ENCODE assay signal across 8 mouse cellular contexts in genomic region chr5:137502667-137503110, GRCm38 (mm10). TPM values are rescaled to one million over a fixed set of nuclear protein-coding genes. Genes with fewer than 3 reads are reported as not detected.
DNase-seq lines count a peak whose midpoint lies in the region; ATAC-seq lines count a peak whose summit lies in the region.

No protein-coding gene starts in this region.

- no peaks in the 10 kb centered on the region for H3K27me3 ChIP-seq in embryonic facial prominence, embryonic 15.5 days
- no peaks in the 10 kb centered on the region for H3K27me3 ChIP-seq in stomach, embryonic 15.5 days (replicated peaks)

- peak overlapping the region; percentile 62 for H3K9ac ChIP-seq in embryonic facial prominence, embryonic 15.5 days
- H3K9ac ChIP-seq in stomach, embryonic 15.5 days, result peak overlapping the region; percentile 58

- under 1% methylated on average over 27 of the region's 30 CpGs for whole genome bisulfite sequencing in embryonic facial prominence, embryonic 15.5 days
- WGBS in stomach, embryonic 15.5 days, result 0% methylated on average over 30 of the region's 30 CpGs

- intact Hi-C loops in heart, postnatal 25 days (cut with DNase I), result loop anchor here (2.0 to 10.0 kb wide), 4 partner anchors 28 to 210 kb away; partner anchors contain the start of genes Mospd3, Slc12a9 and Ufsp1
- intact Hi-C loops in heart, postnatal 14 days (cut with DNase I), result loop anchor here (5.0 kb wide), 1 partner anchor 210 kb away; the partner anchor contains the start of gene Ufsp1
- intact Hi-C loops in left cerebral cortex, postnatal 4 days (cut with DNase I), result no loop called here

- H3K4me1 ChIP-seq in embryonic facial prominence, embryonic 15.5 days, result peaks cover 11% of the 10 kb centered on the region; the same call in 1 of the 2 replicates
- peaks cover 15% of the 10 kb centered on the region for H3K4me1 ChIP-seq in stomach, embryonic 15.5 days

- H3K27ac ChIP-seq in embryonic facial prominence, embryonic 15.5 days (replicated peaks), result peak overlapping the region; percentile 99
- peak overlapping the region; percentile 90 for H3K27ac ChIP-seq in stomach, embryonic 15.5 days

- DNase-seq in heart, adult 8-10 months (ENCODE audit: low spot score), result peak; percentile 77
- DNase-seq in heart, postnatal 25 days (ENCODE audit: low spot score), result no peak
- DNase-seq in heart, postnatal 14 days, result peak; percentile 83 to 87
- DNase-seq in left cerebral cortex, postnatal 4 days, result peak; percentile 94
- peak; percentile 87 for DNase-seq in mesoderm, embryonic 11.5 days (ENCODE audit: low read depth, low spot score)

- H3K4me3 ChIP-seq in embryonic facial prominence, embryonic 15.5 days (replicated peaks), result peak overlapping the region; percentile 83
- H3K4me3 ChIP-seq in stomach, embryonic 15.5 days (replicated peaks), result peak overlapping the region; percentile 67

- ATAC-seq in activated CD4-positive, CD25-positive, alpha-beta regulatory T cell, adult 4 months, result peak; percentile 49
- ATAC-seq in embryonic facial prominence, embryonic 15.5 days (ENCODE audit: insufficient number of reproducible peaks, low FRiP score, low TSS enrichment, low read depth), result peak; percentile 86
- peak; percentile 82 for ATAC-seq in stomach, embryonic 15.5 days (ENCODE audit: insufficient read depth, low FRiP score, low read depth)

- H3K9me3 ChIP-seq in embryonic facial prominence, embryonic 15.5 days (replicated peaks), result no peaks in the 10 kb centered on the region
- no peaks in the 10 kb centered on the region for H3K9me3 ChIP-seq in stomach, embryonic 15.5 days

- peak overlapping the region; percentile 84 for H3K4me2 ChIP-seq in embryonic facial prominence, embryonic 15.5 days (replicated peaks)
- H3K4me2 ChIP-seq in stomach, embryonic 15.5 days, result peak overlapping the region; percentile 77

- peaks cover 7% of the 10 kb centered on the region; the same call in 1 of the 2 replicates for H3K36me3 ChIP-seq in embryonic facial prominence, embryonic 15.5 days
- H3K36me3 ChIP-seq in stomach, embryonic 15.5 days, result peaks cover 6% of the 10 kb centered on the region; the same call in 1 of the 2 replicates

RNA-seq across cellular contexts. Expression of gene Pop7, which starts 0.4 kb away (rescaled TPM):
- total RNA-seq in heart, adult 8-10 months (2022), result 10 to 100 TPM; 15.0 to 18.3 (median 16.2) TPM
- total RNA-seq in heart, postnatal 25 days (2021), result 10 to 100 TPM; 14.8 to 15.3 TPM
- 10 to 100 TPM; 60.7 to 66.2 TPM for polyA plus RNA-seq in activated CD4-positive, CD25-positive, alpha-beta regulatory T cell, adult 4 months (2017; shearing (Covaris generic))
- 45.1 and 45.9 TPM in 2 replicates for polyA plus RNA-seq in embryonic facial prominence, embryonic 15.5 days (2015; fragmentation: Nextera tagmentation; extraction: Ambion mirVana)
- 10 to 100 TPM; 12.5 to 16.9 TPM for total RNA-seq in heart, postnatal 14 days (2021)
- total RNA-seq in left cerebral cortex, postnatal 4 days (2021), result 10 to 100 TPM; 33.7 to 37.6 TPM
- polyA plus RNA-seq in stomach, embryonic 15.5 days (2015; fragmentation: Nextera tagmentation; extraction: Ambion mirVana), result 52.4 and 54.6 TPM in 2 replicates

RNA-seq across cellular contexts. Expression of gene Gigyf1, which starts 15.7 kb away (rescaled TPM):
- total RNA-seq in heart, adult 8-10 months (2022), result 10 to 100 TPM; 25.5 to 37.3 (median 27.2) TPM
- 10 to 100 TPM; 28.6 to 29.1 TPM for total RNA-seq in heart, postnatal 25 days (2021)
- 10 to 100 TPM; 18.5 to 22.6 TPM for polyA plus RNA-seq in activated CD4-positive, CD25-positive, alpha-beta regulatory T cell, adult 4 months (2017; shearing (Covaris generic))
- 12.7 and 15.5 TPM in 2 replicates for polyA plus RNA-seq in embryonic facial prominence, embryonic 15.5 days (2015; fragmentation: Nextera tagmentation; extraction: Ambion mirVana)
- total RNA-seq in heart, postnatal 14 days (2021), result 10 to 100 TPM; 28.3 to 33.8 TPM
- total RNA-seq in left cerebral cortex, postnatal 4 days (2021), result 10 to 100 TPM; 56.5 to 63.6 TPM
- polyA plus RNA-seq in stomach, embryonic 15.5 days (2015; fragmentation: Nextera tagmentation; extraction: Ambion mirVana), result 10.2 and 12.2 TPM in 2 replicates

RNA-seq across cellular contexts. Expression of gene Zan, which starts 25.8 kb away (rescaled TPM):
- total RNA-seq in heart, adult 8-10 months (2022), result not detected
- not detected for total RNA-seq in heart, postnatal 25 days (2021)
- under 1 TPM; 0.11 to 0.21 TPM for polyA plus RNA-seq in activated CD4-positive, CD25-positive, alpha-beta regulatory T cell, adult 4 months (2017; shearing (Covaris generic))
- 0.21 and 0.23 TPM in 2 replicates for polyA plus RNA-seq in embryonic facial prominence, embryonic 15.5 days (2015; fragmentation: Nextera tagmentation; extraction: Ambion mirVana)
- under 1 TPM; 0.02 TPM for total RNA-seq in heart, postnatal 14 days (2021)
- under 1 TPM; 0.30 to 0.74 TPM for total RNA-seq in left cerebral cortex, postnatal 4 days (2021)
- 0.72 and 0.94 TPM in 2 replicates for polyA plus RNA-seq in stomach, embryonic 15.5 days (2015; fragmentation: Nextera tagmentation; extraction: Ambion mirVana)

RNA-seq across cellular contexts. Expression of gene Epo, which starts 30.4 kb away (rescaled TPM):
- not detected for total RNA-seq in heart, adult 8-10 months (2022)
- not detected for total RNA-seq in heart, postnatal 25 days (2021)
- not detected for polyA plus RNA-seq in activated CD4-positive, CD25-positive, alpha-beta regulatory T cell, adult 4 months (2017; shearing (Covaris generic))
- polyA plus RNA-seq in embryonic facial prominence, embryonic 15.5 days (2015; fragmentation: Nextera tagmentation; extraction: Ambion mirVana), result not detected in 2 replicates
- total RNA-seq in heart, postnatal 14 days (2021), result not detected
- total RNA-seq in left cerebral cortex, postnatal 4 days (2021), result not detected
- polyA plus RNA-seq in stomach, embryonic 15.5 days (2015; fragmentation: Nextera tagmentation; extraction: Ambion mirVana), result not detected in 2 replicates

RNA-seq across cellular contexts. Expression of gene Gnb2, which starts 30.6 kb away (rescaled TPM):
- 100 to 1,000 TPM; 243 to 256 (median 246) TPM for total RNA-seq in heart, adult 8-10 months (2022)
- total RNA-seq in heart, postnatal 25 days (2021), result 100 to 1,000 TPM; 245 to 246 TPM
- polyA plus RNA-seq in activated CD4-positive, CD25-positive, alpha-beta regulatory T cell, adult 4 months (2017; shearing (Covaris generic)), result 10 to 100 TPM; 73.0 to 82.7 TPM
- 442 and 451 TPM in 2 replicates for polyA plus RNA-seq in embryonic facial prominence, embryonic 15.5 days (2015; fragmentation: Nextera tagmentation; extraction: Ambion mirVana)
- total RNA-seq in heart, postnatal 14 days (2021), result 100 to 1,000 TPM; 322 to 323 TPM
- 1,000 to 10,000 TPM; 1,140 to 1,206 TPM for total RNA-seq in left cerebral cortex, postnatal 4 days (2021)
- polyA plus RNA-seq in stomach, embryonic 15.5 days (2015; fragmentation: Nextera tagmentation; extraction: Ambion mirVana), result 359 and 366 TPM in 2 replicates
